Mouse (Mus musculus) liver, embryonic 14.5 days (tissue): ENCODE results near the gene Abcc4.

Experiments used
- CTCF ChIP-seq: IDR thresholded peaks from 2 replicates; pipeline ENCODE4 v1.5.1; 2016; ENCODE audit warnings: antibody characterized with exemption, low read depth, control low read depth
- EP300 ChIP-seq: IDR thresholded peaks from 2 replicates; pipeline ENCODE4 v1.6.1; 2016; ENCODE audit warnings: antibody characterized with exemption, low read depth

DNA sequence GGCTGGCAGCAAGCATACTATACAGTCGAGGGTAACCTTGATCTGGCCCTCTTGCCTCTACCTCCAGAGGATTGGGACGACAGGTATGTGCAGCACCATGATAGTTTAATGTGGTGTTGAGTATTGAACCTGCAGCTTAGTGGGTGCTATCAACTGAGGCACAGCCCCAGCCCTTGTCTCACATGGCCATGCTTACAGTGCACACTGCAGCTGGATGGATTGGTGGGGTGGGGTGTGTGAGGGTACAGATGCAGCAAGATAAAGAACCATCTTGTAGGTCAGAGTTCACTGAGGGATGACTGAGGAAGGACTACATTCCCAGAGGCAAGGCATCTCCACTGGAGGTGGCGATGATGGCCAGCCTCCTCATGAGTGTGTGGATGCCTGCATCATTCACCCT lies 174.5 kb downstream of the Abcc4 start:
- TF ChIP-seq CTCF (no peak), EP300 (no peak)
